In the genomic region with DNA sequence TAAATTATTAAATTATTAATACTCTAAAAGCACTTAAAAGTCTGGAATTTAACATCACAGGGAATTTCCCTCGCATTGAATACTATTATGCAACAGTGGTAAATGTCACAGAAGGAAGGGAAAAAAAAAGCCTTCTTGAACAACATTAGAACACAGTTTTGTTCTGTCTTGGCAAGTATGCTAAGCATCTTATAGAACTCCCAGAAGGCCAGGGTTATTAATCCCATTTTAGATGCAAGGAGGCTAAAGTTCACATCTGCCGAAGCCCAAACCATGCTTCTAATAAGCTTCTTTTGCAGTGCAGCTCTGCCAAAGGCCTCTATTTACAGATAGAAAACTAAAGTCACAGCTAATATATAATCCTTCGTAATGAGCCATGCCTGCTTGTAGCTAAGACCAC, we compare ENCODE assay signal across 17 mouse cellular contexts.
DNase-seq lines count a peak whose midpoint lies in the region; ATAC-seq lines count a peak whose summit lies in the region.
"Had no signal": no experiment of that assay in that cellular context is flagged by ENCODE, and none has a peak within 500 bp of the region (broad histone marks: within the 10 kb centered on the region; RNA-seq: fewer than 3 reads in every experiment).

No protein-coding gene starts in this region.

- ATAC-seq in kidney, embryonic 15.5 days (replicated peaks; ENCODE audit: low FRiP score) = no peak
- ATAC-seq in midbrain, embryonic 12.5 days (ENCODE audit: low FRiP score, low read depth) = no peak
- ATAC-seq in midbrain, embryonic 13.5 days = no peak
- ATAC-seq in limb, embryonic 11.5 days (ENCODE audit: insufficient number of reproducible peaks, low FRiP score, low TSS enrichment, low read depth) = no peak
- no peak for ATAC-seq in cerebellum, adult (ENCODE audit: insufficient number of reproducible peaks, low FRiP score, low TSS enrichment)
- ATAC-seq: forebrain, embryonic 16.5 days had no signal

- no peaks in the 10 kb centered on the region for H3K9me3 ChIP-seq in kidney, embryonic 15.5 days (replicated peaks)
- no peaks in the 10 kb centered on the region for H3K9me3 ChIP-seq in midbrain, embryonic 12.5 days
- H3K9me3 ChIP-seq in midbrain, embryonic 13.5 days = no peaks in the 10 kb centered on the region
- no peaks in the 10 kb centered on the region for H3K9me3 ChIP-seq in limb, embryonic 11.5 days (ENCODE audit: control insufficient read depth, low read length)
- H3K9me3 ChIP-seq: heart, embryonic 13.5 days; liver, embryonic 13.5 days had no signal

- H3K27me3 ChIP-seq in kidney, embryonic 15.5 days = no peaks in the 10 kb centered on the region
- peaks cover 5% of the 10 kb centered on the region; the same call in 1 of the 2 replicates for H3K27me3 ChIP-seq in midbrain, embryonic 12.5 days
- no peaks in the 10 kb centered on the region for H3K27me3 ChIP-seq in midbrain, embryonic 13.5 days
- no peaks in the 10 kb centered on the region for H3K27me3 ChIP-seq in limb, embryonic 11.5 days (ENCODE audit: control insufficient read depth, insufficient read depth, low read length)
- H3K27me3 ChIP-seq: heart, embryonic 13.5 days; liver, embryonic 13.5 days had no signal

- H3K4me3 ChIP-seq in kidney, embryonic 15.5 days (replicated peaks) = no peak overlapping the region
- no peak overlapping the region for H3K4me3 ChIP-seq in midbrain, embryonic 12.5 days
- H3K4me3 ChIP-seq in midbrain, embryonic 13.5 days (replicated peaks) = no peak overlapping the region
- no peak overlapping the region for H3K4me3 ChIP-seq in limb, embryonic 11.5 days (ENCODE audit: low read depth, low read length)
- H3K4me3 ChIP-seq: heart, embryonic 13.5 days; layer of hippocampus, adult 2 months; left cerebral cortex, adult 2 months; liver, embryonic 13.5 days; myocyte had no signal

- H3K4me2 ChIP-seq in kidney, embryonic 15.5 days = no peak overlapping the region
- H3K4me2 ChIP-seq in midbrain, embryonic 12.5 days (replicated peaks) = no peak overlapping the region
- no peak overlapping the region for H3K4me2 ChIP-seq in midbrain, embryonic 13.5 days (replicated peaks)
- no peak overlapping the region for H3K4me2 ChIP-seq in limb, embryonic 11.5 days (ENCODE audit: low read depth, severe bottlenecking)
- H3K4me2 ChIP-seq: heart, embryonic 13.5 days; liver, embryonic 13.5 days had no signal

- intact Hi-C loops in left cerebral cortex, postnatal 36 days (cut with DNase I) = no loop called here

- peaks cover 51% of the 10 kb centered on the region for H3K4me1 ChIP-seq in kidney, embryonic 15.5 days
- H3K4me1 ChIP-seq in midbrain, embryonic 12.5 days = peaks cover 19% of the 10 kb centered on the region
- H3K4me1 ChIP-seq in midbrain, embryonic 13.5 days (replicated peaks) = peaks cover 12% of the 10 kb centered on the region
- peaks cover 21% of the 10 kb centered on the region for H3K4me1 ChIP-seq in limb, embryonic 11.5 days (ENCODE audit: control insufficient read depth, insufficient read depth, low read length)

- no peak overlapping the region for H3K9ac ChIP-seq in kidney, embryonic 15.5 days
- H3K9ac ChIP-seq in midbrain, embryonic 12.5 days (replicated peaks) = no peak overlapping the region
- no peak overlapping the region for H3K9ac ChIP-seq in midbrain, embryonic 13.5 days (replicated peaks)
- no peak overlapping the region for H3K9ac ChIP-seq in limb, embryonic 11.5 days (ENCODE audit: low read length)
- H3K9ac ChIP-seq: heart, embryonic 13.5 days; liver, embryonic 13.5 days had no signal

- 56% methylated on average over 3 of the region's 3 CpGs for WGBS in kidney, embryonic 15.5 days
- WGBS in midbrain, embryonic 12.5 days = 40% methylated on average over 3 of the region's 3 CpGs
- WGBS in midbrain, embryonic 13.5 days = 35% methylated on average over 3 of the region's 3 CpGs
- 50% methylated on average over 3 of the region's 3 CpGs for WGBS in limb, embryonic 11.5 days

- peak overlapping the region; percentile 94 for H3K27ac ChIP-seq in kidney, embryonic 15.5 days
- H3K27ac ChIP-seq in midbrain, embryonic 12.5 days (replicated peaks) = peak overlapping the region; percentile 20; the same call in 1 of the 2 replicates
- no peak overlapping the region for H3K27ac ChIP-seq in midbrain, embryonic 13.5 days
- peak overlapping the region; percentile 67; the same call in 1 of the 2 replicates for H3K27ac ChIP-seq in limb, embryonic 11.5 days (replicated peaks; ENCODE audit: low read depth, low read length)
- H3K27ac ChIP-seq: heart, embryonic 13.5 days; layer of hippocampus, adult 2 months; left cerebral cortex, adult 2 months; liver, embryonic 13.5 days had no signal

- no peak for DNase-seq in kidney, adult 9 months
- DNase-seq in limb, embryonic 11.5 days (ENCODE audit: low spot score) = no peak
- no peak for DNase-seq in left cerebral cortex, postnatal 36 days (ENCODE audit: low spot score in 2 of 2)
- DNase-seq: cerebellum, adult 11-12 months; kidney, adult 11 months; liver, embryonic 13.5 days; spleen, adult 18-20 months; thymus, postnatal 36 days had no signal

- H3K36me3 ChIP-seq in kidney, embryonic 15.5 days = no peaks in the 10 kb centered on the region
- no peaks in the 10 kb centered on the region for H3K36me3 ChIP-seq in midbrain, embryonic 12.5 days
- H3K36me3 ChIP-seq in midbrain, embryonic 13.5 days = no peaks in the 10 kb centered on the region
- H3K36me3 ChIP-seq in limb, embryonic 11.5 days (ENCODE audit: control insufficient read depth, insufficient read depth, low read length) = no peaks in the 10 kb centered on the region
- H3K36me3 ChIP-seq: heart, embryonic 13.5 days; liver, embryonic 13.5 days had no signal
